Mouse (Mus musculus): Measurements from ENCODE around the gene Fbxl22.

DNA sequence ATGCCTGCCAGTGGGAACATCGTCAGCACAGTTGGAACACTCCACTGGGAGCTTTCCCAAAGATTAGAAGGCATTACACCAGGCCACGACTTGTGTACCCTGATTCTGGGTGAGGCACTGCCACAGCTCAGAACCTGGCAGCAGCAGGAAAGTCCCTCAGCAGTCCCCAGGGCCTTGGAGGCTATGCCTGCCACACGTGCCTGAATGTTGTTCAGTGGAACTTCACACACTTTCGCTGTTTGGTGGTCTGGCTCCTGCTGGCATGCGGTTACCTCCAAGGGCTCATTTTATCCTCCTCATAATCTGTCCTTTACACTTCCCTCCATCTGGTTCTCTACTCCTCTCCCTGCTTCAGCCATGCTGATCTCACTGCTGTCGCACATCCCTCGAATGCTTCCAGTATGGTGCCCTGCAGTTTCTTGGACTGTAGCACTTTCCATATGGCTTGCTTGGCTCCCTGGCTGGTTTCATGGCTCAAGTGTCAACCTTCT, 4.0 kb downstream of the Fbxl22 start:
- TF ChIP-seq EP300 (optimal IDR thresholded peaks at IDR 0.05) (no peak), CTCF (IDR thresholded peaks at IDR 0.05; ENCODE audit: low read depth) (no peak)
